Mouse (Mus musculus) kidney, postnatal 0 days (tissue): ENCODE data around the gene Spata5. TPM values are rescaled to one million over a fixed set of nuclear protein-coding genes. Genes with fewer than 3 reads are reported as not detected.
A peak's percentile ranks its signal among the peaks of the same experiment; 100 is the strongest.

Experiments used
- ATAC-seq: fragments of 200-750 bp; cut with Nextera tagmentation; replicated peaks from 2 replicates; pipeline ENCODE4 v1.8.0; 2017; ENCODE audit warnings: low read depth, moderate number of reproducible peaks, moderate TSS enrichment, moderate library complexity; ENCODE audit not compliant: low FRiP score
- DNase-seq: peaks from one replicate; pipeline ENCODE4 v3.0.0-alpha.2; 2016; ENCODE audit warnings: low spot score
- H3K27ac ChIP-seq: fragments of 300-500 bp; sonication (generic); 2 replicates; pipeline ENCODE4 v1.5.1; 2014; ENCODE audit warnings: mild to moderate bottlenecking
- H3K27me3 ChIP-seq: fragments of 300-500 bp; sonication (generic); 2 replicates; pipeline ENCODE4 v1.6.1; 2014; ENCODE audit warnings: low read length, mixed read lengths; ENCODE audit not compliant: insufficient read depth
- H3K36me3 ChIP-seq: fragments of 300-500 bp; sonication (generic); 2 replicates; pipeline ENCODE4 v1.6.1; 2014; ENCODE audit warnings: low read length, mixed read lengths; ENCODE audit not compliant: insufficient read depth
- H3K4me1 ChIP-seq: fragments of 300-500 bp; sonication (generic); replicated peaks from 2 replicates; pipeline ENCODE4 v1.6.1; 2014; ENCODE audit warnings: antibody characterized with exemption, low read length, mixed read lengths; ENCODE audit not compliant: insufficient read depth
- H3K4me2 ChIP-seq: fragments of 300-500 bp; sonication (generic); 2 replicates; pipeline ENCODE4 v1.6.1; 2014; ENCODE audit warnings: mild to moderate bottlenecking, low read length, moderate library complexity, mixed read lengths
- H3K4me3 ChIP-seq: fragments of 300-500 bp; sonication (generic); replicated peaks from 2 replicates; pipeline ENCODE4 v1.5.1; 2014; ENCODE audit warnings: low read depth, low read length
- H3K9ac ChIP-seq: fragments of 300-500 bp; sonication (generic); 2 replicates; pipeline ENCODE4 v1.6.1; 2014; ENCODE audit warnings: low read depth, low read length
- H3K9me3 ChIP-seq: fragments of 300-500 bp; sonication (generic); replicated peaks from 2 replicates; pipeline ENCODE4 v1.6.1; 2016; ENCODE audit warnings: low read length, inconsistent platforms, mixed read lengths
- CTCF ChIP-seq: IDR thresholded peaks from 2 replicates; pipeline ENCODE4 v1.5.1; 2016; ENCODE audit warnings: antibody characterized with exemption, low read depth, mild to moderate bottlenecking, moderate library complexity
- WGBS: fragments of 180-500 bp; shearing (Covaris S2); extraction: QIAGEN DNeasy Blood & Tissue Kit; methylation state at CpG from one replicate; pipeline ENCODE4 v1.1.7; 2014; 5-methylcytosine and 5-hydroxymethylcytosine counted together
- polyA plus RNA-seq: library from polyadenylated mRNA; unstranded; fragments of >200 nt; fragmentation: Nextera tagmentation; extraction: Ambion mirVana; gene quantifications from 2 replicates; pipeline ENCODE4 v1.2.1, GENCODE M21; 2015

The Spata5 gene
- polyA plus RNA-seq, 1 experiment from 2014 or later = 44.8 TPM

GRCm38 (mm10) chr3:37379930-37380881 lies 39.5 kb upstream of the Spata5 start:
- no peak for TF ChIP-seq CTCF
- 0 out of 2 replicates have a peak, but pooled peaks cover 3% of the 10 kb centered on the region for H3K4me1 ChIP-seq
- H3K9ac ChIP-seq = no peak overlapping the region
- 58% methylated on average over 18 of the region's 18 CpGs for WGBS
- H3K9me3 ChIP-seq = no peaks in the 10 kb centered on the region
- no peak overlapping the region for H3K27ac ChIP-seq
- H3K4me2 ChIP-seq = no peak overlapping the region
- ATAC-seq (no peak), DNase-seq (no peak)
- no peaks in the 10 kb centered on the region for H3K36me3 ChIP-seq
- no peaks in the 10 kb centered on the region for H3K27me3 ChIP-seq
- no peak overlapping the region for H3K4me3 ChIP-seq

GRCm38 (mm10) chr3:37381457-37381856 lies 38.2 kb upstream of the Spata5 start:
- ATAC-seq = no peak
- no peak overlapping the region for H3K4me3 ChIP-seq
- 62% methylated on average over 6 of the region's 6 CpGs for WGBS

GRCm38 (mm10) chr3:37383096-37383765 lies 36.5 kb upstream of the Spata5 start:
- no peak overlapping the region for H3K4me3 ChIP-seq
- ATAC-seq (no peak), DNase-seq (no peak)
- no peaks in the 10 kb centered on the region for H3K9me3 ChIP-seq
- H3K27ac ChIP-seq = no peak overlapping the region
- H3K4me1 ChIP-seq = no peaks in the 10 kb centered on the region
- no peak overlapping the region for H3K9ac ChIP-seq
- TF ChIP-seq CTCF = peak; percentile 21; the same call in 1 of the 2 replicates
- H3K27me3 ChIP-seq = no peaks in the 10 kb centered on the region
- 59% methylated on average over 6 of the region's 6 CpGs for WGBS
- no peak overlapping the region for H3K4me2 ChIP-seq
- H3K36me3 ChIP-seq = no peaks in the 10 kb centered on the region

More at GRCm38 (mm10) chr3:37381457-37381856, 38.2 kb upstream of the Spata5 start:
- DNase-seq = no peak
- H3K4me2 ChIP-seq = no peak overlapping the region
- no peak overlapping the region for H3K27ac ChIP-seq
- H3K4me1 ChIP-seq = 0 out of 2 replicates have a peak, but pooled peaks cover 3% of the 10 kb centered on the region
- H3K27me3 ChIP-seq = no peaks in the 10 kb centered on the region
- H3K36me3 ChIP-seq = no peaks in the 10 kb centered on the region
- H3K9me3 ChIP-seq = no peaks in the 10 kb centered on the region
- no peak for TF ChIP-seq CTCF
- no peak overlapping the region for H3K9ac ChIP-seq

GRCm38 (mm10) chr3:37387310-37387709 lies 32.4 kb upstream of the Spata5 start:
- 84% methylated on average over 6 of the region's 6 CpGs for WGBS
- no peak for TF ChIP-seq CTCF
- ATAC-seq (no peak), DNase-seq (no peak)
- Histone ChIP-seq H3K9me3 (no peaks in the 10 kb centered on the region), H3K27me3 (no peaks in the 10 kb centered on the region), H3K27ac (no peak overlapping the region), H3K36me3 (no peaks in the 10 kb centered on the region), H3K4me1 (no peaks in the 10 kb centered on the region), H3K9ac (no peak overlapping the region), H3K4me3 (no peak overlapping the region), H3K4me2 (no peak overlapping the region)

GRCm38 (mm10) chr3:37396930-37397608 lies 22.6 kb upstream of the Spata5 start:
- TF ChIP-seq CTCF = no peak
- H3K4me2 ChIP-seq = no peak overlapping the region
- H3K9me3 ChIP-seq = no peaks in the 10 kb centered on the region
- H3K4me3 ChIP-seq = no peak overlapping the region
- no peaks in the 10 kb centered on the region for H3K36me3 ChIP-seq
- H3K9ac ChIP-seq = no peak overlapping the region
- DNase-seq = no peak
- no peak overlapping the region for H3K27ac ChIP-seq
- no peak for ATAC-seq
- 95% methylated on average over 5 of the region's 5 CpGs for WGBS
- H3K27me3 ChIP-seq = no peaks in the 10 kb centered on the region
- no peaks in the 10 kb centered on the region for H3K4me1 ChIP-seq

GRCm38 (mm10) chr3:37397646-37398045 lies 22.1 kb upstream of the Spata5 start:
- no peak for TF ChIP-seq CTCF
- H3K27me3 ChIP-seq = no peaks in the 10 kb centered on the region
- no peak overlapping the region for H3K9ac ChIP-seq
- no peak for DNase-seq
- no peak for ATAC-seq
- no peak overlapping the region for H3K4me2 ChIP-seq
- no peaks in the 10 kb centered on the region for H3K36me3 ChIP-seq
- no peaks in the 10 kb centered on the region for H3K4me1 ChIP-seq
- no peak overlapping the region for H3K27ac ChIP-seq
- no peak overlapping the region for H3K4me3 ChIP-seq
- WGBS = 80% methylated on average over 3 of the region's 3 CpGs
- H3K9me3 ChIP-seq = no peaks in the 10 kb centered on the region
